Mouse (Mus musculus) lung, embryonic 15.5 days (tissue): ENCODE measurements at regions not wholly inside any gene's neighbourhood (a gene's known extent, or its start where the extent isn't known, plus 50 kb on each side); places are given as distances from the start of the nearest gene placed in this dataset.

Source experiments
- ATAC-seq: fragments of 200-750 bp; cut with Nextera tagmentation; 2 replicates; pipeline ENCODE4 v1.8.0; 2017; ENCODE audit warnings: moderate number of reproducible peaks, borderline replicate concordance; ENCODE audit not compliant: low FRiP score, low TSS enrichment; ENCODE audit errors: extremely low read depth
- H3K27ac ChIP-seq: fragments of 300-500 bp; sonication (generic); 2 replicates; pipeline ENCODE4 v1.5.1; 2015; ENCODE audit warnings: moderate library complexity, mild to moderate bottlenecking, inconsistent platforms
- H3K27me3 ChIP-seq: fragments of 300-500 bp; sonication (generic); 2 replicates; pipeline ENCODE4 v1.6.1; 2015; ENCODE audit warnings: inconsistent platforms
- H3K36me3 ChIP-seq: fragments of 300-500 bp; sonication (generic); 2 replicates; pipeline ENCODE4 v1.6.1; 2015; ENCODE audit warnings: inconsistent platforms
- H3K4me1 ChIP-seq: fragments of 300-500 bp; sonication (generic); 2 replicates; pipeline ENCODE4 v1.6.1; 2015; ENCODE audit warnings: inconsistent platforms
- H3K4me2 ChIP-seq: fragments of 300-500 bp; sonication (generic); 2 replicates; pipeline ENCODE4 v1.6.1; 2015; ENCODE audit warnings: inconsistent platforms, mild to moderate bottlenecking, moderate library complexity
- H3K4me3 ChIP-seq: fragments of 300-500 bp; sonication (generic); 2 replicates; pipeline ENCODE4 v1.5.1; 2015; ENCODE audit warnings: mild to moderate bottlenecking, inconsistent platforms
- H3K9ac ChIP-seq: fragments of 300-500 bp; sonication (generic); 2 replicates; pipeline ENCODE4 v1.6.1; 2015; ENCODE audit warnings: inconsistent platforms
- H3K9me3 ChIP-seq: fragments of 300-500 bp; sonication (generic); 2 replicates; pipeline ENCODE4 v1.6.1; 2016; ENCODE audit warnings: inconsistent platforms
- WGBS: fragments of 180-500 bp; shearing (Covaris S2); methylation state at CpG from one replicate; pipeline ENCODE4 v1.1.7; 2015; 5-methylcytosine and 5-hydroxymethylcytosine counted together

DNA sequence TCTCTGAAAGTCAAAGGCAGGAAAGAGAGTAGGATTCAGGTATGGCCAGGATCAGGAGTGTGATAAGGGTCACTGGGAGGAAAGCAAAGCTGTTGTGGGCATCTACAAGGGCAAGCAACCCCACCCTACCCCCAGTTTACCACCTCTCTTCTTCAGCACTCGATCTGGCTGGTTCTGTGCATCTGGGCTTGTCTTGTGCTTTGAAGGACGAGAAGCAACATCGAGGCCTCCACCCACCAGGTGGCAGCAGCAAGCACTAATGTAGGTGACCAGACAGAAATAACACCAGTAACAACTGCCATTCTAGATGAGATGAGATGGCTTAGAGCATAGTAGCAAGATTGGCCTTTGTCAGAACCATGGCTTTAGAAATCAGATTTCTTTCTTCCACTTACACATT lies 507.2 kb upstream of the Sox11 start:
- Histone ChIP-seq H3K4me2 (no peak overlapping the region), H3K9me3 (no peaks in the 10 kb centered on the region), H3K4me3 (no peak overlapping the region), H3K9ac (no peak overlapping the region), H3K4me1 (no peaks in the 10 kb centered on the region), H3K27ac (no peak overlapping the region), H3K36me3 (no peaks in the 10 kb centered on the region), H3K27me3 (no peaks in the 10 kb centered on the region)
- ATAC-seq, result no peak
- 87% methylated on average over 3 of the region's 3 CpGs for WGBS

DNA sequence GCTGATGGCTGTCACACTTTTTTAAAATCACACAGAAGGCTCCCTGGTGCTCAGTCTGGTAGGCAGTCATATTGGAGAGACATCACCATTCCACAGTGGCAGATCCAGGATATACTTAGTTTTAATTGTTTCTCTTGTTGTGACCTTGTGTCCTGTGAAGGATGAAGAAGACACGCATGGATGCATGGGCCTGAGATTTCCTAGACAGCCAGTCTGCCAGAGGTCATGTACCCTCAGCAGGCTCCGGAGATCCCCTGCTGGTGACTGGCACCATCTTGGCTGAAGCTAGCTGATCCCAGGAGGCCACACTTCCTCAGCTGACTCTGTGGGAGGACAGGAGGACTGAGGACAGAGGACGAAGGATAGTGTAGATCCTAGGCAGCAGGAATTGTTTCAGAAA lies 506.7 kb upstream of the Sox11 start:
- H3K9me3 ChIP-seq, result no peaks in the 10 kb centered on the region
- 65% methylated on average over 3 of the region's 3 CpGs for WGBS

DNA sequence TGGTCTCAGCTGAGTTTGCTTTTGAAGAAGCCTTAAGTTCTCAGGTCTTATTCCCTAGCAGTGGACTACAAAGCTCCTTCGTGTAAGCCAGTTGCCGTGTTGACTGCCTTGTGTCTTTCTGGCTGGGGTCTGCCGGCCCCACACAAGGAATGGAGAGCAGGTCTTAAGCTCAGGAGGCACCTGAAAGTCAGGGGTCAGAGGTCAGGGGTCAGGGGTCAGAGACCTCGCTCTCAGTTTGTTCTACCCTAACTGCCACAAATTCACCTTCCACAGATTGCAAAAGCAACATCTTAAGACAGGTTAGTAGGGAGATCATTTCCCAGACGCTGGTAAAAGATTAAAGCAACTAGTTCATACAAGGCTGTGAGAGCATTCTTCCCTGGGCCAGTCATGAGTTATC lies 505.8 kb upstream of the Sox11 start:
- Histone ChIP-seq H3K36me3 (no peaks in the 10 kb centered on the region), H3K27me3 (no peaks in the 10 kb centered on the region), H3K4me3 (no peak overlapping the region), H3K4me2 (no peak overlapping the region), H3K27ac (no peak overlapping the region), H3K9ac (no peak overlapping the region), H3K9me3 (no peaks in the 10 kb centered on the region), H3K4me1 (no peaks in the 10 kb centered on the region)
- no peak for ATAC-seq
- 71% methylated on average over 5 of the region's 5 CpGs for WGBS

More for the DNA sequence above, 506.7 kb upstream of the Sox11 start:
- Histone ChIP-seq H3K4me1 (no peaks in the 10 kb centered on the region), H3K27me3 (no peaks in the 10 kb centered on the region), H3K4me2 (no peak overlapping the region), H3K9ac (no peak overlapping the region), H3K36me3 (no peaks in the 10 kb centered on the region), H3K27ac (no peak overlapping the region), H3K4me3 (no peak overlapping the region)
- no peak for ATAC-seq

DNA sequence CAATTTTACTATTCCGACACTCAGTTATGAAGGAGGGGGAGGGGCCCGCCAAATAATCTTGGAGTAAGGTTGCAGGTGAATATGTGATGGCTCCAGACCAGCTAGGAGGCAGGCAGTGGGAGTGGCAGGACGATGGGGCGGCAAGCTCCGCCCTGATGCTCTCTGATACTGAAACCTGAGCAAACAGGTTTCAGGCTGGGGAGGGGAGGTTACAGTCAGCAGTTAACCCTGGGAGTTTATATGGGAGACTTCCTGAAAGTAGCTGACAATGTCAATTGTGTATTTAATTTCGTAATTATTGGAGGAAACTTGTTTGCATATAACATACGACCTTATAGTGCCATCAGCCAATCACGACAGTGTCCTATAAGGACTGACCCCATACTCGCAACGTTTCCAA lies 505.0 kb upstream of the Sox11 start:
- Histone ChIP-seq H3K36me3 (no peaks in the 10 kb centered on the region), H3K27me3 (no peaks in the 10 kb centered on the region), H3K4me2 (no peak overlapping the region), H3K4me1 (no peaks in the 10 kb centered on the region), H3K9ac (no peak overlapping the region), H3K27ac (no peak overlapping the region), H3K4me3 (no peak overlapping the region), H3K9me3 (no peaks in the 10 kb centered on the region)
- no peak for ATAC-seq
- WGBS, result 58% methylated on average over 10 of the region's 10 CpGs

DNA sequence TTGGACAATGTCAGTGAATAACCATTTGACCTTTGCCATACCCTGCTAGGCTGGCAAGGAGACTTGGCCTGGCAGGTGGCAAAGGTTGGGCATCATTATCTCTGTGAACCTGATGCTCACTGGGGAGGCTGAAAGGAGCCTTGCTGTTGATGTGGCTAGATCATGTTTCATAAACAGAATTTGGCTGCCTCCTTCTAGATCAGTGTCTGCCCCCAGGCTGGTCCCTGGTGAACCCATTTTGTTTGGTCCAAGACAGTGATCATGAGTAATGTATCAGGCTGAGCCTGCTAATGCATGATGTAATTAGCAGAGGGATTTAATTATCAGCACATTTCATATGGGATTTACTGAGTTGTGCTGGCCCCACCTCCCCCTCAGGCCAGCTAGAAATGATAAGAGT lies 502.6 kb upstream of the Sox11 start:
- H3K4me1 ChIP-seq, result no peaks in the 10 kb centered on the region
- no peaks in the 10 kb centered on the region for H3K36me3 ChIP-seq
- no peak overlapping the region for H3K9ac ChIP-seq
- no peak overlapping the region for H3K27ac ChIP-seq
- H3K27me3 ChIP-seq, result no peaks in the 10 kb centered on the region
- no peaks in the 10 kb centered on the region for H3K9me3 ChIP-seq
- H3K4me2 ChIP-seq, result no peak overlapping the region
- H3K4me3 ChIP-seq, result no peak overlapping the region
- ATAC-seq, result no peak

DNA sequence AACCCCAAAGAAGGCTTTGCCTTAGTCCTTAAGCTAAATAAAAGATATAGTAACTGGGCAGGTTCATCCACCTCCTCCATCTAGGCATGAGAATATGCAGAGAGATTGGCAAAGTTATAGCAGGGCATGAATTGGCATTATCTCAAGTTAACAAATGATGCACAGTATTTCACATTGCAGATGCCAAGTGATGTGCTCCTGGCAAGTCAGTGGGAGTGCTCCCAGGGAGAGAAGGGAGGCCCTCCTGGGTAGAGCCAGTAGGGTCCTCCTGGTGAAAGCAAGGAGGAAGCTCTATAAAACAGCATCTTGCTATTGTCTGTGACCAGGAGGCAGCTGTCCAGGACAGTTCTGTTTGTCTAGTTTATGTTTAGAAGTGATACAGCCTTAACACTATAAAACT lies 496.6 kb upstream of the Sox11 start:
- Histone ChIP-seq H3K4me2 (no peak overlapping the region), H3K36me3 (no peaks in the 10 kb centered on the region), H3K27ac (no peak overlapping the region), H3K9me3 (no peaks in the 10 kb centered on the region), H3K27me3 (no peaks in the 10 kb centered on the region), H3K4me3 (no peak overlapping the region), H3K4me1 (no peaks in the 10 kb centered on the region), H3K9ac (no peak overlapping the region)
- ATAC-seq, result no peak

DNA sequence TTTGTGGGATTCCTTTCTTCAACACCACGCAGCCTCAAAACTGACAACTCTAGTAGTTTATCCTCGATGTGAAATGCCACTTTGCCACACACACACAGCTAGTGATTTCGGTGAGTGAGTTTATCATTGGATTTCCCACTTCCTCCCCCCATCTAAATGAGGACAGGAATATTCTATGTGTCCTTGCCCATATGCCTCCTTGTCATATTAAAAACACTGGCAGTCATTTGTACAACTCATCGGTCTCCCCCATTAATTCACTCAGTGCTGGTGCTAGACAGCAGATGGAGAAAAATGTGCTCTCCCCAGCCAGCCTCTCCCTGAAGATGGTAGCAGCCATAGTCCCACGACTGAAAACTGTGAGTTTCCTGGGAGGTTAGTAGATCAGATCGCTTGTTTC lies 496.0 kb upstream of the Sox11 start:
- Histone ChIP-seq H3K4me1 (no peaks in the 10 kb centered on the region), H3K36me3 (no peaks in the 10 kb centered on the region), H3K27ac (no peak overlapping the region), H3K9me3 (no peaks in the 10 kb centered on the region), H3K9ac (no peak overlapping the region), H3K4me3 (no peak overlapping the region), H3K27me3 (no peaks in the 10 kb centered on the region), H3K4me2 (no peak overlapping the region)
- no peak for ATAC-seq
- 76% methylated on average over 6 of the region's 6 CpGs for WGBS

DNA sequence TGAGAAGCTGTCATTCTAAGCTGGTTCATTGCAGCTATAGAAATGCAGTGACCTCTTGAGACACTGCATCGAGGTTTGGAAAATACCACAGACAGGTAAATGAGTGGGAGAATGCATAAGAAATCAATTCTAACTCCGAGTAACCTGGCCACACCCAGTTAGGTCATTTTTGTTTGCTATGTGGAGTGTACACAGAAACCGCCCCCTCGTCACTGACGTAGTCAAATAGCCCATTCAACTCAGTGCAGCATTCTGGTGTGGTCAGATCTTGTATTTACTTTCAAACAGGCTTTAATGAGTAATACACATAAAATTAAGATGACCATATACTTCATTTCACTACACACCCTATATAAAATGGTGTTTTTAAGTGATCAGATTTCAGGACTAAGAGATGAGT lies 483.8 kb upstream of the Sox11 start:
- 0 out of 2 replicates have a peak, but pooled peaks cover 8% of the 10 kb centered on the region for H3K4me1 ChIP-seq
- H3K4me3 ChIP-seq, result no peak overlapping the region
- no peaks in the 10 kb centered on the region for H3K27me3 ChIP-seq
- 56% methylated on average over 5 of the region's 5 CpGs for WGBS
- H3K27ac ChIP-seq, result no peak overlapping the region
- no peak for ATAC-seq
- no peaks in the 10 kb centered on the region for H3K9me3 ChIP-seq
- H3K9ac ChIP-seq, result no peak overlapping the region
- H3K4me2 ChIP-seq, result no peak overlapping the region
- no peaks in the 10 kb centered on the region for H3K36me3 ChIP-seq

DNA sequence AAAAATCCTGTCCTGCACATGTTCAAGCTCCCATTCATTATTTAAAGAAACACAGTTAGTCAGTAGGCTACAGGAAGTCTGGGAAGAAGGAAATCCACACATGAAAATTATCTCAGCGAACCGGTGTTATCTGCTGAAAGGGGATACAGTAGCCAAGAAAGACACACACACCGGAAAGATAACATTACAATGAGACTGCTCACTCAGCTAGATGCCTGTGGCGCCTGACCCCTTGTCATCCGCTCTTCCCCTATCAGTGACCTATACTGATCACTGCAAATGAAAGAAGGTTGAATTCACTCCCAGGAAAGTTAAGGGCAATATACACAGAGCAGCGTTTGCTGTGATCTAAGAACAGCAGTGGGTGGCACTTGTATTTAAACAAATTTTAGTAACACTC lies 481.0 kb upstream of the Sox11 start:
- Histone ChIP-seq H3K9ac (no peak overlapping the region), H3K36me3 (no peaks in the 10 kb centered on the region), H3K9me3 (no peaks in the 10 kb centered on the region), H3K4me3 (no peak overlapping the region), H3K4me2 (no peak overlapping the region), H3K27ac (no peak overlapping the region), H3K27me3 (no peaks in the 10 kb centered on the region), H3K4me1 (0 out of 2 replicates have a peak, but pooled peaks cover 8% of the 10 kb centered on the region)
- WGBS, result 21% methylated on average over 6 of the region's 6 CpGs
- no peak for ATAC-seq

DNA sequence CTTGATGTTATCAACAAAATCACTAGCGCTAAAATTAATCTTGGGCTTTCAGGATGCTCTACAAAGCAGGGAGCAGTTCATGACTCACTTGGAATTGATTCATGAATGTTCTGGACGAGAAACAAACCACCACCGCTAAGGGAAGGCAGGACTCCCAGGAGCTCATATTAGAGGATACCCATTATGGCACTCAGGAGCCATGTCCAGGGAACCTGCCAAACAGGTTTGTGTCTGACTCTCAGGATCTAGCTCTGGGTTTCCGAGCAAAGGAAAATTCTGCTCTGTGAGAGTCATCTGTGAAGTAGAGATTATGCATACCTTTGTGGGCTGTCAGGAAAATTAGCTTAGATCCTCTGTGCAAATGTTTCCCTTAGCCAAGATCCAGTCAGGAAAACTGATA lies 454.3 kb upstream of the Sox11 start:
- Histone ChIP-seq H3K9ac (no peak overlapping the region), H3K27ac (no peak overlapping the region), H3K4me3 (no peak overlapping the region), H3K36me3 (no peaks in the 10 kb centered on the region), H3K27me3 (no peaks in the 10 kb centered on the region), H3K4me2 (no peak overlapping the region), H3K4me1 (no peaks in the 10 kb centered on the region), H3K9me3 (no peaks in the 10 kb centered on the region)
- WGBS, result 50% methylated on average over 4 of the region's 4 CpGs
- ATAC-seq, result no peak

DNA sequence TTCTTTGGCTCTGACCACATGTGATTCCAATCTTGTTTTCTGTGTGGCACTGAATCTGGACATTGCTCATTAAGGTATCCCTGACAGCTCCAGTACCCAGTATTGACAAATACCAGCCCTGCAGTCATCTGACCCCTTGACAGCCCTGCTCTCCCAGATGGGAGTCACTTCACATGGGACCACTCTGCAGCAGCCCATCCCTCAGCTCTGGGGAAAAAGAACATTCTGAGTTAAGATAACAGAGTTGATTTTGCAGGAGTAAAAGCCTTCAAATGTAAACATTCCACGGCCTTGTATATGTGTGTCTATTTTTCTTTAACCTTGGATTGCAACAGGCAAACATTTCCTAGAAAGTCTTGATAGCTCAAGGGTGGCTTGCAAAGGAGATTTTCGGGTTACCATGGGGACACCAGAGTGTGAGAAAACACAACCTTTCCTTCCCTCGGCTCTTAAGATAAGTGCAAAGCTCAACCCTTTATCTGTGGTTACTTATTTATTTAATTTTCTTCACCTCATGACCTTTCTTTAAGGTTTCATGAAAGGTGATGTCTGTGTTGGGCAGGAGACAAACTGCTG lies 444.4 kb upstream of the Sox11 start:
- Histone ChIP-seq H3K27me3 (no peaks in the 10 kb centered on the region), H3K9me3 (no peaks in the 10 kb centered on the region), H3K4me3 (no peak overlapping the region), H3K9ac (no peak overlapping the region), H3K36me3 (no peaks in the 10 kb centered on the region), H3K27ac (no peak overlapping the region), H3K4me2 (no peak overlapping the region), H3K4me1 (0 out of 2 replicates have a peak, but pooled peaks cover 8% of the 10 kb centered on the region)
- 8% methylated on average over 3 of the region's 3 CpGs for WGBS
- peak; percentile 55; the same call in 1 of the 2 replicates for ATAC-seq

DNA sequence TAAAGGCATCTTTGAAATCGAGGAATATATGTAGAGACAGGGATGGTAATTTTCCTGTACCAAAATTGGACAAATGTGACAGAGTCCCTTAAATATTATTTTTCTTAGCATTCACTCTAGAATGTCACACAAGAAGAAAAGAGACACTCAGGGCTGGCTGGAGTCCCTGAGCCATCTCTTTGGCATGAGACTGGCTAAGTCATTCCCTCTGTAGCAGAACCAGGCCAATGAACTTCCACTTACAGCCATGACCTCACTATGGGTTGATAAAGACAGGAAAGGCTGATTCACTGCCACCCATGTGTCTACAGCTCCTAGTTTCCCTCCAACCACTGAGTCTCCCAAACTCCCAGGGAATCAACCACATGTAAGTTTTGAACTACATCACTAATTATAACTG lies 438.4 kb upstream of the Sox11 start:
- Histone ChIP-seq H3K27ac (no peak overlapping the region), H3K9me3 (no peaks in the 10 kb centered on the region), H3K27me3 (no peaks in the 10 kb centered on the region), H3K9ac (no peak overlapping the region), H3K36me3 (no peaks in the 10 kb centered on the region), H3K4me1 (no peaks in the 10 kb centered on the region), H3K4me3 (no peak overlapping the region), H3K4me2 (no peak overlapping the region)
- 91% methylated on average over 1 of the region's 1 CpGs for WGBS
- no peak for ATAC-seq

DNA sequence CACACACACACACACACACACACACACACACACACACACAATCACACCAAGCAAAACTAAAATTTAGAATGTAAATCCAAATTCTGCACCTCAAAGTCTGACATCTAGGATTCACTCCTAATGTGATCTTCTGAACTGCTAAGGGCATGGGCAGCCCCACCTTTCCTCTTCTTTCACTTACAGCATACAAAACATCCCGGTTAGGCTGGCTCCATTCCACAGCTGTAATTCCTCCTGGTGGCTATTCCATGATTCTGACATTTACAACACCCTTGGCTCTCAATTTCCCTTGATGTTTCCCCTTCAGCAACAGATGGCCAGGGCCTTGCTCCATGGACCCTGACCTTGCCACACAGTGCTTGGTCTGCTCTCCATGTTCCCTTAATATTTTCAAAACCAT lies 423.6 kb upstream of the Sox11 start:
- Histone ChIP-seq H3K4me3 (no peak overlapping the region), H3K36me3 (no peaks in the 10 kb centered on the region), H3K9me3 (no peaks in the 10 kb centered on the region), H3K27me3 (no peaks in the 10 kb centered on the region), H3K4me1 (no peaks in the 10 kb centered on the region), H3K4me2 (no peak overlapping the region), H3K9ac (no peak overlapping the region), H3K27ac (no peak overlapping the region)
- no peak for ATAC-seq
- WGBS, result 37% methylated on average over 1 of the region's 1 CpGs
